Mouse (Mus musculus) layer of hippocampus, adult 6 months (tissue): Measurements from ENCODE around the gene Nhlh1. TPM values are rescaled to one million over a fixed set of nuclear protein-coding genes. Genes with fewer than 3 reads are reported as not detected.

Experiments
- long read RNA-seq, 2 experiments: library from polyadenylated mRNA; unstranded; transcript quantifications; one replicate each; pipeline ENCODE4 v2.0.0; 2019 to 2020
- polyA plus RNA-seq: library from polyadenylated mRNA; unstranded; fragments of <200 nt; fragmentation: Nextera tagmentation; gene quantifications from 2 replicates; pipeline ENCODE4 v1.2.3, GENCODE M21; 2021

Nhlh1 gene
- 0.39 and 0.53 TPM in 2 replicates for polyA plus RNA-seq
- long read RNA-seq, experiment 1: 0 reads
- long read RNA-seq, experiment 2: 0 reads

GRCm38 (mm10) chr1:172057491-172057921, at the start of gene Nhlh1:
TSS of gene Nhlh1 (minus strand) at chr1:172057573.

DNA sequence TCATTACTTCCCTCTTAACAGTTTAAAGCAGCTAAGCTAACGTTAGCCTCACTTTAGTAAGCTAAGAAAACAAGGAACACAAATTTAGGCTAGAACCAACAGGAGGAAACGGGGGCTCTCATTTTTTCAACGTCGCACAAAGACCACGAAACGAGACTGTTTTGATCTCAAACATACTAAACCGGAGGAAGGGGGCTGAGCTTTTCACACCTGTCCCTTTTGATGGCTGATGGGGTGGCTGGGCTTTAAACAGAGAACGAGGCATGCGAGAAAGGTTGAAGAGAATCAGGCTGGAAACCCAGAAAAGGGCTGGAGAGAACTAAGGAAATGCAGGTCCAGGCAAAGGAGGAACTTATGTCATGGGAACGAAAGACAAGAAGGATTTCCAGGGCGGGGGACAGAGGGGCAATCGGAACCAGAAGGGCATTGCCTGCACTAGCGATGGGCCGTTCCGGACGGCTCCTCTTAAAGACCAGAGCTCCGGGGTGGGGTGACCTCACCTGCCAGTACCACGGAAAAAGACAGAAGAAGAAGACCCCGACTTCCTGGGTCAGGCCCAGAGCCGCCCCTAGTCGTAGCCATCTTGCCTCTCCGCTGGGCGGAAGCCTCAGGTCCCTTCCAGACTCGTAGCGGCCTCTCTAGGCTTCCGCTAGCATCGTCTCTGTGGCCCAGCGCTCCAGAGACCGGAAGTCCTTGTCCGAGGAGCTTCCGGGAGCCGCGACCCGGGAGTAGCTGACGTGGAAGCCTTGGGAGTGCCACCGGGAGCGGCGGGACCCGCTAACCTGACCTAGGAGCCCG, 24.9 kb upstream of the Nhlh1 start, which contains the start of the genes Copa and Ncstn:
Gene Copa (plus strand): TSS at position 429 of the 798 bp plus-strand sequence.
Gene Ncstn (minus strand): TSS at position 695 of the 798 bp plus-strand sequence.

DNA sequence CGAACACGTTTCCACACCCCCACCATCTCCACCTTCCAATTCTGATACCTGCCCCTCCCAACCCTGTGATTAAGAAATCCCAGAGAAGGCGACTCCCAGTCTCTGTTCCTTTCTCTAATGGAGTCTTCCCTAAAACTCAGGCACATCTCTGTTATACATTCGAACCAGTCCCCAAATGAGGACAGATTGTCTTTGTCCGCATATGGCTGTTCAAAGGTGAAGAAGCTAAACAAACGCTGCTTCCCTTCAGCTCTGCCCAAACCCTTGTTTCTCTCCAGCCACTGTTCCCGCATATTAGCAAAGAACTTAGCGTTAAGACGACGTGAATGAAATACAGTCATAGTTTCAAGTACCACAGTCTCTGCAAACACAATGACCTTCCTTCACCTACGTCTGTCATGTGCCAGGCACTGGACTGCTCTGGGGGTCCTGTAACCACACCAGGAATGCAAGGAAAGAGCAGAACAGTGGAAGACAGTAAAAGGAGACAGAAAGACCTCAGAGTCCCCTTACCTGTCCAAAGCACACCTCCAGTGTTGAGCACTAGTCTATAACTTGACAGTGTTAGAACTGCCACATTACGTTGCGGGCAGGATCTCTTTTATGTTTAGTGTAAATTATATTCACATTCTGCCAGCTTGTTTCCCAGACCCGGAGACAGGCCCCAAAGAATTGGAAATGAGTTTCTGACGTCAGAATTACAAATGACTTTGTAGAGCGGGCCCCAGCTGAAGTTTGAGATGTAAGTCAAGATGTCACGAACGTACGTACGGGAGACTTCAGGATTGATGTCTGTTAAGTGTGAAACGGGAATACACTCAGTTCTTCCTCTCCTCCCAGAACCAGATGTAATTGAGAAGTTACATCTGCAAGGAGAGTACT, 28.7 kb downstream of the Nhlh1 start, which contains the start of gene Vangl2:
Gene Vangl2 (minus strand): TSS at position 51 of the 882 bp plus-strand sequence.

Other genes starting within 250 kb of the Nhlh1 start
- 2.1 and 2.5 TPM in 2 replicates for gene Cd84, start 217.9 kb downstream of the Nhlh1 start, polyA plus RNA-seq
- not detected in 2 replicates for gene Gm10521, start 161.9 kb downstream of the Nhlh1 start, polyA plus RNA-seq
- 0.41 and 1.1 TPM in 2 replicates for gene Slamf6, start 140.1 kb downstream of the Nhlh1 start, polyA plus RNA-seq
- gene Vangl2, start 29.1 kb downstream of the Nhlh1 start, polyA plus RNA-seq: 10.3 and 11.7 TPM in 2 replicates
- gene Copa, start 25.0 kb upstream of the Nhlh1 start, polyA plus RNA-seq: 110 and 111 TPM in 2 replicates
- gene Ncstn, start 25.2 kb upstream of the Nhlh1 start, polyA plus RNA-seq: 40.9 and 41.7 TPM in 2 replicates
- 87.1 and 95.5 TPM in 2 replicates for gene Pex19, start 69.2 kb upstream of the Nhlh1 start, polyA plus RNA-seq
- gene Dcaf8, start 90.5 kb upstream of the Nhlh1 start, polyA plus RNA-seq: 49.7 and 59.1 TPM in 2 replicates
- 433 and 485 TPM in 2 replicates for gene Pea15a, start 149.2 kb upstream of the Nhlh1 start, polyA plus RNA-seq
- 0.90 and 0.97 TPM in 2 replicates for gene Casq1, start 162.3 kb upstream of the Nhlh1 start, polyA plus RNA-seq
- gene Atp1a4, start 200.8 kb upstream of the Nhlh1 start, polyA plus RNA-seq: not detected in 2 replicates
- 87.6 and 111 TPM in 2 replicates for gene Igsf8, start 204.1 kb upstream of the Nhlh1 start, polyA plus RNA-seq
- 143 and 146 TPM in 2 replicates for gene Atp1a2, start 240.5 kb upstream of the Nhlh1 start, polyA plus RNA-seq